Comparison of ENCODE assay signal across 11 mouse cellular contexts in genomic region chr17:35173329-35173728, GRCm38 (mm10). TPM values are rescaled to one million over a fixed set of nuclear protein-coding genes. Genes with fewer than 3 reads are reported as not detected.
DNase-seq lines count a peak whose midpoint lies in the region; ATAC-seq lines count a peak whose summit lies in the region.
"Had no signal": no experiment of that assay in that cellular context is flagged by ENCODE, and none has a peak within 500 bp of the region (broad histone marks: within the 10 kb centered on the region; RNA-seq: fewer than 3 reads in every experiment).

No protein-coding gene starts in this region.

- H3K27me3 ChIP-seq in kidney, embryonic 15.5 days, result no peaks in the 10 kb centered on the region
- H3K27me3 ChIP-seq: liver, embryonic 15.5 days; midbrain, embryonic 15.5 days had no signal

- no peaks in the 10 kb centered on the region for H3K36me3 ChIP-seq in kidney, embryonic 15.5 days
- H3K36me3 ChIP-seq in macrophage (ENCODE audit: inconsistent target), result peaks cover 15% of the 10 kb centered on the region; the same call in 1 of the 2 replicates
- H3K36me3 ChIP-seq: liver, embryonic 15.5 days; midbrain, embryonic 15.5 days had no signal

- no peak for ATAC-seq in kidney, embryonic 15.5 days (replicated peaks; ENCODE audit: low FRiP score)
- peak; percentile 75 for ATAC-seq in CD4-positive, CD25-positive, alpha-beta regulatory T cell, adult 4 months
- ATAC-seq: midbrain, embryonic 15.5 days had no signal

- no peak for DNase-seq in kidney, adult 11 months
- DNase-seq in A20 (ENCODE audit: low read depth, low spot score), result peak; percentile 91
- DNase-seq in urinary bladder, adult 2 months (ENCODE audit: low spot score), result no peak
- no peak for DNase-seq in right cerebral cortex, adult 2 months (ENCODE audit: low spot score in 2 of 2)
- DNase-seq: heart, postnatal 4 days had no signal

- 0 out of 2 replicates have a peak, but pooled peaks cover 2% of the 10 kb centered on the region for H3K4me1 ChIP-seq in kidney, embryonic 15.5 days
- H3K4me1 ChIP-seq: liver, embryonic 15.5 days; midbrain, embryonic 15.5 days had no signal

- no peak overlapping the region for H3K4me2 ChIP-seq in kidney, embryonic 15.5 days
- H3K4me2 ChIP-seq: liver, embryonic 15.5 days; midbrain, embryonic 15.5 days had no signal

- peaks cover 34% of the 10 kb centered on the region; the same call in 1 of the 2 replicates for H3K79me2 ChIP-seq in macrophage (ENCODE audit: inconsistent target)

- WGBS in kidney, embryonic 15.5 days, result 79% methylated on average over 3 of the region's 3 CpGs
- 56% methylated on average over 3 of the region's 3 CpGs for WGBS in macrophage (ENCODE audit: missing documents)

- H3K9me3 ChIP-seq in kidney, embryonic 15.5 days (replicated peaks), result no peaks in the 10 kb centered on the region
- H3K9me3 ChIP-seq: liver, embryonic 15.5 days; midbrain, embryonic 15.5 days had no signal

- H3K9ac ChIP-seq in kidney, embryonic 15.5 days, result 0 out of 2 replicates have a peak overlapping the region, but pooled peaks have one; percentile 29
- H3K9ac ChIP-seq: liver, embryonic 15.5 days; midbrain, embryonic 15.5 days had no signal

- no peak overlapping the region for H3K4me3 ChIP-seq in kidney, embryonic 15.5 days (replicated peaks)
- no peak overlapping the region for H3K4me3 ChIP-seq in macrophage (ENCODE audit: inconsistent target)
- H3K4me3 ChIP-seq: liver, embryonic 15.5 days; midbrain, embryonic 15.5 days had no signal

- peak overlapping the region; percentile 57 for H3K27ac ChIP-seq in kidney, embryonic 15.5 days
- H3K27ac ChIP-seq in macrophage, result peak overlapping the region; percentile 88
- H3K27ac ChIP-seq: liver, embryonic 15.5 days; midbrain, embryonic 15.5 days had no signal

RNA-seq across cellular contexts. Expression of gene Aif1, which starts 2.5 kb away (rescaled TPM):
- 8.8 and 9.2 TPM in 2 replicates for polyA plus RNA-seq in kidney, embryonic 15.5 days (2015; fragmentation: Nextera tagmentation; extraction: Ambion mirVana)
- 1 to 10 TPM; 1.8 to 3.7 TPM for polyA plus RNA-seq in CD4-positive, CD25-positive, alpha-beta regulatory T cell, adult 4 months (2017; shearing (Covaris generic))
- 100 to 1,000 TPM in 11 of 26 experiments, 10 to 100 TPM in 15; 11.5 to 316 (median 77.8) TPM for total RNA-seq in macrophage (2018; cell fraction: chromatin; rRNA removed)
- total RNA-seq in macrophage (2018; cell fraction: cytosol; rRNA removed), result 1,000 to 10,000 TPM in 13 of 26 experiments, 100 to 1,000 TPM in 13; 164 to 1,883 (median 706) TPM
- total RNA-seq in macrophage (2018; cell fraction: nucleus; rRNA removed), result 100 to 1,000 TPM in 14 of 26 experiments, 10 to 100 TPM in 12; 31.3 to 783 (median 198) TPM
- 231 to 253 TPM (median 243 TPM) in 3 replicates for polyA plus RNA-seq in macrophage (2018)
- polyA plus RNA-seq in urinary bladder, adult 2 months (2012; rRNA removed), result 11.2 and 13.3 TPM in 2 replicates

RNA-seq across cellular contexts. Expression of gene Prrc2a, which starts 8.6 kb away (rescaled TPM):
- 176 and 209 TPM in 2 replicates for polyA plus RNA-seq in kidney, embryonic 15.5 days (2015; fragmentation: Nextera tagmentation; extraction: Ambion mirVana)
- polyA plus RNA-seq in CD4-positive, CD25-positive, alpha-beta regulatory T cell, adult 4 months (2017; shearing (Covaris generic)), result 10 to 100 TPM; 43.0 to 75.1 TPM
- total RNA-seq in macrophage (2018; cell fraction: chromatin; rRNA removed), result 100 to 1,000 TPM; 234 to 685 (median 421) TPM
- 100 to 1,000 TPM; 114 to 219 (median 152) TPM for total RNA-seq in macrophage (2018; cell fraction: cytosol; rRNA removed)
- total RNA-seq in macrophage (2018; cell fraction: nucleus; rRNA removed), result 100 to 1,000 TPM; 184 to 306 (median 257) TPM
- 91.3 to 139 TPM (median 124 TPM) in 3 replicates for polyA plus RNA-seq in macrophage (2018)
- 170 and 213 TPM in 2 replicates for polyA plus RNA-seq in urinary bladder, adult 2 months (2012; rRNA removed)

RNA-seq across cellular contexts. Expression of gene Lst1, which starts 14.9 kb away (rescaled TPM):
- 12.1 and 13.7 TPM in 2 replicates for polyA plus RNA-seq in kidney, embryonic 15.5 days (2015; fragmentation: Nextera tagmentation; extraction: Ambion mirVana)
- polyA plus RNA-seq in CD4-positive, CD25-positive, alpha-beta regulatory T cell, adult 4 months (2017; shearing (Covaris generic)), result 10 to 100 TPM in 1 of 2 experiments, 1 to 10 TPM in 1; 7.3 to 10.0 TPM
- 100 to 1,000 TPM in 3 of 26 experiments, 10 to 100 TPM in 17, 1 to 10 TPM in 6; 7.2 to 129 (median 31.9) TPM for total RNA-seq in macrophage (2018; cell fraction: chromatin; rRNA removed)
- total RNA-seq in macrophage (2018; cell fraction: cytosol; rRNA removed), result 1,000 to 10,000 TPM in 13 of 26 experiments, 100 to 1,000 TPM in 13; 409 to 1,694 (median 933) TPM
- 100 to 1,000 TPM in 15 of 26 experiments, 10 to 100 TPM in 11; 34.2 to 556 (median 207) TPM for total RNA-seq in macrophage (2018; cell fraction: nucleus; rRNA removed)
- 322 to 615 TPM (median 449 TPM) in 3 replicates for polyA plus RNA-seq in macrophage (2018)
- 20.4 and 23.0 TPM in 2 replicates for polyA plus RNA-seq in urinary bladder, adult 2 months (2012; rRNA removed)

RNA-seq across cellular contexts. Expression of gene Ltb, which starts 20.9 kb away (rescaled TPM):
- polyA plus RNA-seq in kidney, embryonic 15.5 days (2015; fragmentation: Nextera tagmentation; extraction: Ambion mirVana), result 0.53 and 0.72 TPM in 2 replicates
- 100 to 1,000 TPM; 154 to 344 TPM for polyA plus RNA-seq in CD4-positive, CD25-positive, alpha-beta regulatory T cell, adult 4 months (2017; shearing (Covaris generic))
- total RNA-seq in macrophage (2018; cell fraction: chromatin; rRNA removed), result 1 to 10 TPM in 14 of 26 experiments, under 1 TPM in 6, not detected in 6; 0.62 to 2.6 (median 1.3) TPM
- total RNA-seq in macrophage (2018; cell fraction: cytosol; rRNA removed), result 1 to 10 TPM in 10 of 26 experiments, under 1 TPM in 16; 0.23 to 2.1 (median 0.84) TPM
- total RNA-seq in macrophage (2018; cell fraction: nucleus; rRNA removed), result 1 to 10 TPM in 16 of 26 experiments, under 1 TPM in 8, not detected in 2; 0.70 to 3.0 (median 1.2) TPM
- 0.33 to 0.50 TPM (median 0.48 TPM) in 3 replicates for polyA plus RNA-seq in macrophage (2018)
- 2.6 and 3.5 TPM in 2 replicates for polyA plus RNA-seq in urinary bladder, adult 2 months (2012; rRNA removed)

RNA-seq across cellular contexts. Expression of gene Tnf, which starts 28.5 kb away (rescaled TPM):
- polyA plus RNA-seq in kidney, embryonic 15.5 days (2015; fragmentation: Nextera tagmentation; extraction: Ambion mirVana), result 0.12 TPM in 1 of 2 replicates, not detected in the other
- polyA plus RNA-seq in CD4-positive, CD25-positive, alpha-beta regulatory T cell, adult 4 months (2017; shearing (Covaris generic)), result 10 to 100 TPM; 15.3 to 23.5 TPM
- 1,000 to 10,000 TPM in 15 of 26 experiments, 100 to 1,000 TPM in 9, 10 to 100 TPM in 2; 27.3 to 2,224 (median 1,287) TPM for total RNA-seq in macrophage (2018; cell fraction: chromatin; rRNA removed)
- total RNA-seq in macrophage (2018; cell fraction: cytosol; rRNA removed), result 1,000 to 10,000 TPM in 16 of 26 experiments, 100 to 1,000 TPM in 8, 10 to 100 TPM in 2; 22.6 to 7,596 (median 1,327) TPM
- 1,000 to 10,000 TPM in 20 of 26 experiments, 100 to 1,000 TPM in 5, 10 to 100 TPM in 1; 37.9 to 6,771 (median 3,087) TPM for total RNA-seq in macrophage (2018; cell fraction: nucleus; rRNA removed)
- polyA plus RNA-seq in macrophage (2018), result 20.0 to 57.4 TPM (median 38.0 TPM) in 3 replicates
- 0.55 and 0.83 TPM in 2 replicates for polyA plus RNA-seq in urinary bladder, adult 2 months (2012; rRNA removed)
- total RNA-seq: layer of hippocampus, postnatal 10 days had no signal
- polyA plus RNA-seq: midbrain, embryonic 15.5 days had no signal

Comparison
In these comparisons a context has a peak if more than half of its experiments do, and no peak if none do; other contexts are left out.
1. RNA of gene Aif1, which starts 2.5 kb away (polyA plus RNA-seq): 231 to 253 TPM in macrophage; 11.2 to 13.3 TPM in urinary bladder, adult 2 months, 8.8 to 9.2 TPM in kidney, embryonic 15.5 days and 1.8 to 3.7 TPM in CD4-positive, CD25-positive, alpha-beta regulatory T cell, adult 4 months; every median in the first group is over 10 times any median in the second.
2. RNA of gene Lst1, which starts 14.9 kb away (polyA plus RNA-seq): 322 to 615 TPM in macrophage; 20.4 to 23.0 TPM in urinary bladder, adult 2 months, 12.1 to 13.7 TPM in kidney, embryonic 15.5 days and 7.3 to 10.0 TPM in CD4-positive, CD25-positive, alpha-beta regulatory T cell, adult 4 months; every median in the first group is over 10 times any median in the second.